Mouse (Mus musculus) MEL (cell line): ENCODE measurements around the gene Plcg2. TPM values are rescaled to one million over a fixed set of nuclear protein-coding genes. Genes with fewer than 3 reads are reported as not detected.

ENCODE experiments used
- DNase-seq: peaks from one replicate; pipeline ENCODE4 v3.0.0; 2011; ENCODE audit warnings: low read depth, low spot score
- H3K27ac ChIP-seq: 2 replicates; pipeline ENCODE4 v1.5.1; 2012; ENCODE audit warnings: low read depth, mild to moderate bottlenecking, control low read depth, low read length, moderate library complexity; ENCODE audit not compliant: control insufficient read depth
- H3K27me3 ChIP-seq, 2 experiments: fragments of 150-350 bp in 1 of 2; sonication (generic) in 1 of 2; 2 replicates each; pipeline ENCODE4 v1.6.1; 2012; ENCODE audit warnings: low read length in 2 of 2, mild to moderate bottlenecking in 2 of 2, improper control_type of control experiment in 1 of 2, moderate library complexity in 1 of 2; ENCODE audit not compliant: insufficient read depth in 2 of 2, control insufficient read depth in 1 of 2
- H3K36me3 ChIP-seq, 2 experiments: 2 replicates each; pipeline ENCODE4 v1.6.1; 2012 to 2014; ENCODE audit warnings: low read length in 2 of 2, improper control_type of control experiment in 1 of 2, inconsistent platforms in 1 of 2, mild to moderate bottlenecking in 1 of 2; ENCODE audit not compliant: insufficient read depth in 2 of 2, control insufficient read depth in 1 of 2
- H3K4me1 ChIP-seq, 2 experiments: fragments of 150-350 bp in 1 of 2; sonication (generic) in 1 of 2; 2 replicates each; pipeline ENCODE4 v1.6.1; 2012; ENCODE audit warnings: low read length in 2 of 2, improper control_type of control experiment in 1 of 2, mild to moderate bottlenecking in 1 of 2; ENCODE audit not compliant: insufficient read depth in 2 of 2, control insufficient read depth in 1 of 2
- H3K4me3 ChIP-seq, 2 experiments: fragments of 150-350 bp in 1 of 2; sonication (generic) in 1 of 2; 2 replicates each; pipeline ENCODE4 v1.5.1; 2012; ENCODE audit warnings: low read depth in 2 of 2, low read length in 2 of 2, mild to moderate bottlenecking in 2 of 2, moderate library complexity in 2 of 2, control low read depth in 1 of 2, improper control_type of control experiment in 1 of 2; ENCODE audit not compliant: control insufficient read depth in 1 of 2, insufficient read depth in 1 of 2
- H3K79me2 ChIP-seq: 2 replicates; pipeline ENCODE4 v1.6.1; 2012; ENCODE audit warnings: mild to moderate bottlenecking, low read length, moderate library complexity; ENCODE audit not compliant: control insufficient read depth, poor library complexity, insufficient read depth
- H3K9ac ChIP-seq: 2 replicates; pipeline ENCODE4 v1.6.1; 2012; ENCODE audit warnings: low read depth, mild to moderate bottlenecking, control low read depth, low read length, moderate library complexity; ENCODE audit not compliant: control insufficient read depth, poor library complexity, severe bottlenecking
- H3K9me3 ChIP-seq: fragments of 150-350 bp; sonication (generic); replicated peaks from 2 replicates; pipeline ENCODE4 v1.6.1; 2012; ENCODE audit warnings: mild to moderate bottlenecking, low read length, improper control_type of control experiment, moderate library complexity; ENCODE audit not compliant: insufficient read depth
- CTCF ChIP-seq, 3 experiments: IDR thresholded peaks in 2 of 3; conservative IDR thresholded peaks in 1 of 3; 2 replicates each; pipeline ENCODE4 v1.5.1; 2011 to 2012; ENCODE audit warnings: low read length in 3 of 3, low read depth in 2 of 3, mild to moderate bottlenecking in 2 of 3, improper control_type of control experiment in 1 of 3, inconsistent platforms in 1 of 3, mixed read lengths in 1 of 3, moderate library complexity in 1 of 3; ENCODE audit not compliant: control insufficient read depth in 1 of 3, insufficient read depth in 1 of 3, poor library complexity in 1 of 3, severe bottlenecking in 1 of 3
- E2F4 ChIP-seq: IDR thresholded peaks from 2 replicates; pipeline ENCODE4 v1.6.1; 2011; ENCODE audit warnings: low read depth, low read length, improper control_type of control experiment, borderline replicate concordance
- ELF1 ChIP-seq: IDR thresholded peaks from 2 replicates; pipeline ENCODE4 v1.6.1; 2014; ENCODE audit warnings: low read depth, mild to moderate bottlenecking, inconsistent platforms, low read length, improper control_type of control experiment, moderate library complexity
- EP300 ChIP-seq, 2 experiments: IDR thresholded peaks; 2 replicates each; pipeline ENCODE4 v1.6.1; 2011; ENCODE audit warnings: improper control_type of control experiment in 2 of 2, low read length in 2 of 2, low read depth in 1 of 2, mild to moderate bottlenecking in 1 of 2
- ETS1 ChIP-seq: IDR thresholded peaks from 2 replicates; pipeline ENCODE4 v1.6.1; 2012; ENCODE audit warnings: low read depth, mild to moderate bottlenecking, inconsistent platforms, low read length, improper control_type of control experiment, moderate library complexity
- GABPA ChIP-seq: IDR thresholded peaks from 2 replicates; pipeline ENCODE4 v1.6.1; 2012; ENCODE audit warnings: low read depth, mild to moderate bottlenecking, inconsistent platforms, low read length, improper control_type of control experiment, moderate library complexity
- GATA1 ChIP-seq: IDR thresholded peaks from 2 replicates; pipeline ENCODE4 v1.6.1; 2011; ENCODE audit warnings: low read depth, low read length, improper control_type of control experiment
- MAFK ChIP-seq: IDR thresholded peaks from 2 replicates; pipeline ENCODE4 v1.6.1; 2011; ENCODE audit warnings: low read depth, mild to moderate bottlenecking, low read length, improper control_type of control experiment, borderline replicate concordance
- MAZ ChIP-seq: IDR thresholded peaks from 2 replicates; pipeline ENCODE4 v1.6.1; 2012; ENCODE audit warnings: low read depth, mild to moderate bottlenecking, inconsistent platforms, low read length, improper control_type of control experiment
- MXI1 ChIP-seq: IDR thresholded peaks from 2 replicates; pipeline ENCODE4 v1.6.1; 2011; ENCODE audit warnings: mild to moderate bottlenecking, low read depth, low read length, improper control_type of control experiment
- MYB ChIP-seq: IDR thresholded peaks from 2 replicates; pipeline ENCODE4 v1.6.1; 2011; ENCODE audit warnings: mild to moderate bottlenecking, low read depth, low read length, improper control_type of control experiment
- MYC ChIP-seq: IDR thresholded peaks from 2 replicates; pipeline ENCODE4 v1.6.1; 2011; ENCODE audit warnings: low read depth, mild to moderate bottlenecking, low read length, improper control_type of control experiment, moderate library complexity
- POLR2AphosphoS2 ChIP-seq: IDR thresholded peaks from 2 replicates; pipeline ENCODE4 v1.6.1; 2011; ENCODE audit warnings: low read length, improper control_type of control experiment
- POLR2AphosphoS5 ChIP-seq: IDR thresholded peaks from 2 replicates; pipeline ENCODE4 v1.6.1; 2012; ENCODE audit warnings: low read depth, borderline replicate concordance, mild to moderate bottlenecking, inconsistent platforms, low read length, moderate library complexity, mixed read lengths
- RAD21 ChIP-seq: IDR thresholded peaks from 2 replicates; pipeline ENCODE4 v1.6.1; 2011; ENCODE audit warnings: mild to moderate bottlenecking, low read depth, low read length, improper control_type of control experiment
- RCOR1 ChIP-seq: IDR thresholded peaks from 2 replicates; pipeline ENCODE4 v1.6.1; 2012; ENCODE audit warnings: low read depth, mild to moderate bottlenecking, inconsistent platforms, low read length, improper control_type of control experiment
- SIN3A ChIP-seq: IDR thresholded peaks from 2 replicates; pipeline ENCODE4 v1.6.1; 2012; ENCODE audit warnings: low read length, improper control_type of control experiment, inconsistent platforms
- SMC3 ChIP-seq: IDR thresholded peaks from 2 replicates; pipeline ENCODE4 v1.6.1; 2011; ENCODE audit warnings: low read depth, low read length, improper control_type of control experiment
- TBP ChIP-seq: IDR thresholded peaks from 2 replicates; pipeline ENCODE4 v1.8.0; 2011; ENCODE audit warnings: low read depth, low read length, improper control_type of control experiment
- TCF12 ChIP-seq: IDR thresholded peaks from 2 replicates; pipeline ENCODE4 v1.6.1; 2014; ENCODE audit warnings: low read depth, mild to moderate bottlenecking, inconsistent platforms, low read length, improper control_type of control experiment, moderate library complexity
- USF1 ChIP-seq: IDR thresholded peaks from 2 replicates; pipeline ENCODE4 v1.6.1; 2014; ENCODE audit warnings: low read depth, mild to moderate bottlenecking, inconsistent platforms, low read length, improper control_type of control experiment, moderate library complexity
- ZC3H11A ChIP-seq: IDR thresholded peaks from 2 replicates; pipeline ENCODE4 v1.6.1; 2012; ENCODE audit warnings: low read depth, mild to moderate bottlenecking, inconsistent platforms, low read length, improper control_type of control experiment
- ZKSCAN1 ChIP-seq: IDR thresholded peaks from 2 replicates; pipeline ENCODE4 v1.6.1; 2012; ENCODE audit warnings: low read depth, mild to moderate bottlenecking, inconsistent platforms, low read length, improper control_type of control experiment, moderate library complexity
- ZNF384 ChIP-seq: IDR thresholded peaks from 2 replicates; pipeline ENCODE4 v1.6.1; 2012; ENCODE audit warnings: low read depth, mild to moderate bottlenecking, inconsistent platforms, low read length, improper control_type of control experiment
- polyA plus RNA-seq, 2 experiments: library from polyadenylated mRNA; stranded (reverse) in 1 of 2; unstranded in 1 of 2; fragments of >175 nt in 1 of 2; fragments of >200 nt in 1 of 2; gene quantifications; 2 replicates each; pipeline versions ENCODE4 v1.2.1 to v1.2.4; 2012; ENCODE audit warnings: low replicate concordance in 2 of 2, low read depth in 1 of 2; ENCODE audit not compliant: insufficient read length in 2 of 2, insufficient read depth in 1 of 2, missing spikeins in 1 of 2
- total RNA-seq: library from RNA; depleted of rRNA; stranded (reverse); fragments of 300-350 nt; gene quantifications from 2 replicates; pipeline ENCODE4 v1.2.3, GENCODE M21; 2012

The Plcg2 gene
- total and polyA plus RNA-seq, 3 experiments = 21.0 to 78.7 (median 23.3) TPM

DNA sequence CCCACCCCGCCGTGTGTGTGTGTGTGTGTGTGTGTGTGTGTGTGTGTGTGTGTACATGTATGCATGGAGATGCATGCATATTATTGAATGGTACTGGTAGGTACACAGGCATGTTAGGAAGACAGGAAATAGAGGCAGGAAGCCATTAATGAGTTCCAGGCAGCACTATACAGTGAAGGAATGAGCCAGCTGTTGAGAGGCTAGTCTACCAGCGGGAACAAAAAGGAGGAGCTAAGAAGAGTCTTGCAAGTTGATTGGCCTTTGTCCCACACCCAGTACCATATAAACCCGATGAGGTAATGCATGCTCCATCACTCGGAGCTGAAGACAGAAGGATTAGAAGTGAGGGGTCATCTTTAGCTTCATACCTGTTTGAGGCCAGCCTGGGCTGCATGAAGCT is 39.7 kb upstream of the Plcg2 start:
- Histone ChIP-seq H3K9me3 (no peaks in the 10 kb centered on the region), H3K4me3 (no peak overlapping the region), H3K27ac (no peak overlapping the region), H3K27me3 (no peaks in the 10 kb centered on the region), H3K4me1 (no peaks in the 10 kb centered on the region), H3K79me2 (no peaks in the 10 kb centered on the region), H3K9ac (no peak overlapping the region), H3K36me3 (peaks cover 0 to 2% of the 10 kb centered on the region in 2 experiments; a peak in 1 of 4 replicates)
- no peak for TF ChIP-seq TBP
- DNase-seq = no peak

DNA sequence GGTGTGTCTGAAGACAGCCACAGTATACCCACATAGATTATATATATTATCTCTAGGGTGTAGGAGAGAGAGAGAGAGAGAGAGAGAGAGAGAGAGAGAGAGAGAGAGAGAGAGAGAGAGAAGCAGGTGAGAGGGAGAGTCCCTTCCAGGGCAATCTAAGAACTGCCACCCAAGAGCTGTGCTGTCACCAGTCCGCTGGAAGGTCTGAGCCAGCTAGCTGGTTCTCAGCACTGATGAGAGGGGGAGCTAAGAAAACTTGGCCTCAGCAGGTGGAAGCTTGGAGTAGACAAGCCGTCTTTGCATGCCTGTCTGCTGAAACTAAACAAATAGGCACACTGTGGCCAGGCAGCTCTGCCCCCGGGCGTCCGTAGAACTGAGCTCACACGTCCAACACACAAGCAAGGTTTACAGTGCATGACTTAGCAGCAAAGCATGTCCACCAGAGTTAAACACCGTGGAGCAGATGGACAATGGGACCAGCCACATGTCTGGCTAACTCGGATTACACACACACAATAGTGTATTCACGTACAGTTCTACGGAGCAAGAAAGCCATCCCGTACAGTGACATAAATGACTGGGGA is 35.3 kb upstream of the Plcg2 start:
- H3K36me3 ChIP-seq = no peaks in the 10 kb centered on the region; a peak in 1 of 4 replicates
- H3K9ac ChIP-seq = no peak overlapping the region
- no peak overlapping the region for H3K4me3 ChIP-seq
- H3K27me3 ChIP-seq = no peaks in the 10 kb centered on the region
- H3K27ac ChIP-seq = no peak overlapping the region
- no peak for TF ChIP-seq POLR2AphosphoS5
- no peak for TF ChIP-seq RCOR1
- TF ChIP-seq SIN3A = no peak
- TF ChIP-seq ZC3H11A = no peak
- TF ChIP-seq GATA1 = no peak
- H3K4me1 ChIP-seq = 0 out of 4 replicates have a peak, but pooled peaks cover 0 to 2% of the 10 kb centered on the region in 2 experiments
- DNase-seq = no peak
- H3K9me3 ChIP-seq = no peaks in the 10 kb centered on the region
- no peaks in the 10 kb centered on the region for H3K79me2 ChIP-seq

DNA sequence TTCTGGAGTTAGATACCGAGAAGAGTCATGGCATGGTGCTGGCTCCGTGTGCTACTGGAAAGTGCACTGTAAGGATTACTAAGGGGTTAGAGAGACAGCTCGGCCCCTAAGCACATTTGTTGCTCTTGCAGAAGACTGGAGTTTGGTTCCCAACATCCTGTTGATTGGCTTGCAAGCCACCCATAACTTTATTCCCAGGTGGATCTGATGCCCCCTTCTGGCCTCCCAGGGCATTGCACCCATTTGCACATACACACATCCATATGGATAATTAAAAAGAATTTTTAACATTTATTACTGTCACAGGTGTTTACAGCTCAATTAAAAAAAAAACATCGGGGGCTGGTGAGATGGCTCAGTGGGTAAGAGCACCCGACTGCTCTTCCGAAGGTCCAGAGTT is 33.6 kb upstream of the Plcg2 start:
- TF ChIP-seq MYB (no peak), ZNF384 (no peak), USF1 (no peak), ZKSCAN1 (no peak), E2F4 (no peak), MYC (no peak), MAFK (no peak), MXI1 (no peak), MAZ (no peak), ELF1 (no peak), SIN3A (no peak), SMC3 (peak; percentile 56), ETS1 (no peak), GABPA (no peak), CTCF (IDR thresholded peaks at IDR 0.05 in 2 of 3, conservative IDR thresholded peaks at IDR 0.05 in 1 of 3; ENCODE audit: control insufficient read depth in 1 of 3, insufficient read depth in 1 of 3, low read depth in 2 of 3, low read length in 3 of 3, poor library complexity in 1 of 3, severe bottlenecking in 1 of 3) (peak; percentile 56 to 65 (median 62)), RAD21 (peak; percentile 11), EP300 (IDR thresholded peaks at IDR 0.05; ENCODE audit: low read depth in 1 of 2, low read length in 2 of 2) (no peak), TBP (no peak), POLR2AphosphoS2 (no peak), TCF12 (no peak)
- TF ChIP-seq, all 39 proteins: peak for 3
- H3K4me1 ChIP-seq = peaks cover 2 to 4% of the 10 kb centered on the region in 2 experiments; a peak in 1 of 4 replicates
- no peaks in the 10 kb centered on the region for H3K79me2 ChIP-seq
- H3K36me3 ChIP-seq = no peaks in the 10 kb centered on the region
- no peaks in the 10 kb centered on the region for H3K27me3 ChIP-seq
- H3K4me3 ChIP-seq = no peak overlapping the region
- no peak overlapping the region for H3K27ac ChIP-seq
- H3K9ac ChIP-seq = no peak overlapping the region
- DNase-seq = peak; percentile 34
- no peaks in the 10 kb centered on the region for H3K9me3 ChIP-seq
